Mouse (Mus musculus): ENCODE data around the gene Rdh1. TPM values are rescaled to one million over a fixed set of nuclear protein-coding genes. Genes with fewer than 3 reads are reported as not detected.
"Not testable (repeated sequence)": the region's sequence is repeated elsewhere in the genome, so short reads cannot be mapped to it uniquely, and the experiment has no call there.

Gene Rdh1
- polyA plus RNA-seq, 1 experiment from 2014 or later = not detected

DNA sequence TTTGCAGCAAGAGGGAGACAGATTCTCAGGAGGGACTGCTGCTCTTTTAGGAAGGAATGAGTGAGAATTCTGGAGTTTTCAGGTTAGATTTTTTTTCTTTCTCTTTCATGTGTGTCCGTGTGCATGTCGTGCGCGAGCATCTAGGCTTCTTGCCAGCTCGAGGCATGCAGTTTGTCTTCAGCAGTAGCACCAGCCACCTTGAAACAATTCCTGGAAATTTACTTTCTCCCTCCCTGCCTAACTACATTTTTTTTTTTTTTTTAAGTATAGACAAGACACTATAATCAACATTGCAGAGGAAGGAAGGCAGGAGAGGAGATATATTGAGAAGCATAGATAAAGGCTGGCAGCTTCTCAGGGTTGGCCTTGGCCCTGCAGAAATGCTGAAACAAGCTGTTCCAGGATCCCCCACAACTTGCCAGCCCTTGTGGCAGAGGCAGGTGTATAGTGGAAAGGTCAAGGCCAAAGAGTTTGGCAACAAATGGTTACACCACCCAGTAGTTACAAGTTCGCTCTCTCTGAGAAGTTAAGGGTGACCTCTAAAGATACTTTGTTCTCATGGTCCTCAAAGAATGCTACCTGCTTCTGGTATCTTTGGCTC lies 4.9 kb upstream of the Rdh1 start:
- WGBS = 67% methylated on average over 6 of the region's 6 CpGs
- ATAC-seq = no peak

DNA sequence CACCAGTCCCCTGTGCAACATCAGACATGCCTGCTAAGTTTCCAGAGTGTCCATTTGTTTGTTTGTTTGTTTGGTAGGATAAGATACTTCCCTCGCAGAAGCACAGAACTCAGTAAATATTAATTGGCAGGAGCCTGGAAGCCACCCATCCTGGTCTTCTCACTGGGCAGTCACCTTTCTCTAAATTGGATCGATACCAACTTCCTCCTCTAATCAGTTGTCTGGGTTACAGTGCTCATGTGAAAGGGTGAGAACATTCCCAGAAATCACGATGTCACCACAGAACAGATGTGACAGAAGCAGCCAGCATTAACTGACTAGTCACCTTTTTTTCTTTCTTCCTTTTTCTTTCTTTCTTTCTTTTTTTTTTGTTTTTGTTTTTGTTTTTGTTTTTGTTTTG lies 4.3 kb upstream of the Rdh1 start:
- WGBS = 65% methylated on average over 3 of the region's 3 CpGs
- Histone ChIP-seq H3K27ac (no peak overlapping the region), H3K9me3 (no peaks in the 10 kb centered on the region), H3K9ac (no peak overlapping the region), H3K4me3 (replicated peaks) (no peak overlapping the region), H3K27me3 (replicated peaks) (no peaks in the 10 kb centered on the region), H3K36me3 (no peaks in the 10 kb centered on the region), H3K4me1 (replicated peaks) (peaks cover 7% of the 10 kb centered on the region; the same call in 1 of the 2 replicates), H3K4me2 (replicated peaks) (no peak overlapping the region)
- ATAC-seq = no peak

More for the DNA sequence above, 4.9 kb upstream of the Rdh1 start:
- Histone ChIP-seq H3K27ac (no peak overlapping the region), H3K4me1 (replicated peaks) (peaks cover 7% of the 10 kb centered on the region; the same call in 1 of the 2 replicates), H3K27me3 (replicated peaks) (no peaks in the 10 kb centered on the region), H3K9me3 (no peaks in the 10 kb centered on the region), H3K9ac (no peak overlapping the region), H3K4me3 (replicated peaks) (no peak overlapping the region), H3K4me2 (replicated peaks) (no peak overlapping the region), H3K36me3 (no peaks in the 10 kb centered on the region)

DNA sequence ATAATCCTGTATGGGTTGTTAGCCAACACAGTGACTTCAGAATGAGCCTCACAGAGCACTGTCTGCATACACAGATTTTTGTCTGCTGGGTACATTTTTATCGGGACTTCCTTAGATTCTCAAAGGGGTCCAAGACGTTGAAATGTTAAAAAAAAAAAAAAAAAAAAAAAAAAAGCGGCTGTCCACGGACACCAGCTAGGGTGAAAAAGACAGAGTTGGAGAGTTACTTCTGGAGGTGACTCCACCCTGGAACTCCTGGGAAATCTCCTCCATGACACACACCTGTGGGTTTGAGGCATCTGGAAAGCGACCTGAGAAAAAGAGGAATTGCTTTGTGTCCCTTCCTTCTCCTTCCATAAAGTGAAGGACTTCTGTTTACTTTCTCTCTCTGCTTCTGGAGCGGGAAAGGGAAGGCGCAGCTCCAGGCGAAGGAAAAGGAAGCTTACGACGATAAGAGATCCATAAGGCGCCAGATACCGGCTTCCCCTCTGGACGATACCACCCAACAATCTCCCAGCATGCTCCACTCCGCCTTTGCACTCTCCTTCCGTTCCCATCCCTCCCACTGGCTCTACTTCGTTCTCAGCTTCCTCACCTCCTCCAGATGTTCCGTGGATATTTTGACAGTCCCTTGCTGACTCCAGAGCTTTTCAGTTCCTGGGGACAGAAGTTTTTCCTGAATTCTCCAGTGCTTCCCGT lies 3.6 kb upstream of the Rdh1 start:
- peak overlapping the region; percentile 34; the same call in 1 of the 2 replicates for H3K9ac ChIP-seq
- H3K27me3 ChIP-seq (replicated peaks) = no peaks in the 10 kb centered on the region
- no peaks in the 10 kb centered on the region for H3K9me3 ChIP-seq
- H3K27ac ChIP-seq = peak overlapping the region; percentile 13; the same call in 1 of the 2 replicates
- no peaks in the 10 kb centered on the region for H3K36me3 ChIP-seq
- H3K4me3 ChIP-seq (replicated peaks) = peak overlapping the region; percentile 7
- WGBS = 20% methylated on average over 18 of the region's 18 CpGs
- peaks cover 7% of the 10 kb centered on the region; the same call in 1 of the 2 replicates for H3K4me1 ChIP-seq (replicated peaks)
- peak overlapping the region; percentile 54 for H3K4me2 ChIP-seq (replicated peaks)
- peak; percentile 60 for ATAC-seq

DNA sequence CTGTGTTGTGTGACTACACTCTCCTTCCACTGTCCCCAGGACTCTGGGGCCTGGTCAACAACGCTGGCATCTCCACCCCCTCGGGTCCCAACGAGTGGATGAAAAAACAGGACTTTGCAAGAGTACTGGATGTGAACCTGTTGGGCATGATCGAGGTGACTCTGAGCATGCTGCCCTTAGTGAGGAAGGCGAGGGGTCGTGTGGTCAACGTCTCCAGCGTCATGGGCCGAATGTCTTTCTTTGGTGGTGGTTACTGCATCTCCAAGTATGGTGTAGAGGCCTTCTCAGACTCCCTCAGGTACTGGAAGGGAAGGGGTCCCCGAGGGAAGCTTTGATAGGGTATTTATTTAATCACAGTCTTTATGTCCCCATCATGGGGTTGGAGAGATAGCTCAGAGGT lies 3.4 kb downstream of the Rdh1 start:
- not testable (repeated sequence) for H3K27ac ChIP-seq; H3K9me3 ChIP-seq; H3K36me3 ChIP-seq; H3K27me3 ChIP-seq (replicated peaks); ATAC-seq; H3K4me2 ChIP-seq (replicated peaks); H3K4me3 ChIP-seq (replicated peaks); H3K4me1 ChIP-seq (replicated peaks); H3K9ac ChIP-seq
- 87% methylated on average over 10 of the region's 10 CpGs for WGBS

DNA sequence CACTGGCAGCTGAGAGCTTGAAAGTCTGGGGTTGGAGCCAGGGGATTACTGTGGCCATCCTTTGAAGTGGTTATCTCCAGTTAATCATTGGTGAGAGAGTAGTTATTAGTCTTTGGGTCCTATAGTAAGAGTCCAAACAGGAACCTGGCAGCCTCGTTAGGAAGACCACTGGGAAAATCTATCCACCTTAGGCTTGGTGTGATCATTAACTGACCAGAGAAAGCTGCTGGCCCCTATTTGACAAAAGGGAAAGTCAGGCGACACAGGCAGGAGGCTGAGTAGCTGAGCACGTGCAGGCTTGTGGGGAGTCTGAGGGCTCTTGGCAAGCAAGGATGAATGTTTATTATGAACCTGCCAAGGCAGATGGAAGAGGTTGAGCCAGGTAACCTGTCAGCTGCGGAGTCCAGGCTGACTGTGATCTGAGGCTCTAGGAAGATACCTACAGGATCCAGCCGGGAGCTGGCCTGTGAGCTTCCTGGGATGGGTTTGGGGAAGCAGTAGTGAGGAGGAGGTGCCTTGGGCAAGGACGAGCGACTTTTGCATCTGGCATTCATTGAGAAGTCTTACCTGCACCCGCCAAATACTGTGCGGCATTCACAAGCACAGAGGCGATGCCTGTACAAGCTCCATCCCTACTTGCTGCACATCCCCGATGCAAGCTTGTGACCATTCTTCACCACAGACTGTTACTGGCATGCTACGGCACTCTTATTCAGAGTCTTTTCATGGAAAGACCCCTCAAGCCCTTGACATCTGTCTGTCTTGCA lies 4.6 kb downstream of the Rdh1 start:
- Histone ChIP-seq H3K4me2 (replicated peaks) (0 out of 2 replicates have a peak overlapping the region, but pooled peaks have one; percentile 3), H3K27ac (no peak overlapping the region)
- WGBS = 45% methylated on average over 12 of the region's 12 CpGs

DNA sequence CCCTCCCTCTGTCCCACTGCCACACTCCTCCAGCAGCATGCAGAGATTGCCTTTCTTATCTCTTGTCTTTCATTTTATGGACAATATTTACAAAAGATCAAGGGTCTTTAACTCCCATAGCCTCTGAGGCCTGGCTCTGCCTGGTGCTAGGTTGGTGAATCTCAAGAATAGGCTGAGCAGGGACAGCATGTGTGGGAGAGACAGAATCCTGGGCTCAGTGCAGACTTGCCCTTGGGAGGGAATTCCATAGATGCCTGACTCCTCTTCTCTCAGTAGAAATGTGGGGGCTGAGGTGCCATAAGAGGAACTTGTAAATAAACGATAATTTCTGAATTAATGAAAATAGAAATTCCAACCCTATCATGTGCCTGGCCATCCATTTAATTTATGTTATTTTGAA lies 7.0 kb downstream of the Rdh1 start:
- WGBS = 79% methylated on average over 1 of the region's 1 CpGs
- Histone ChIP-seq H3K4me2 (replicated peaks) (no peak overlapping the region), H3K4me3 (replicated peaks) (no peak overlapping the region), H3K9me3 (no peaks in the 10 kb centered on the region), H3K27me3 (replicated peaks) (no peaks in the 10 kb centered on the region), H3K9ac (no peak overlapping the region), H3K4me1 (replicated peaks) (0 out of 2 replicates have a peak, but pooled peaks cover 6% of the 10 kb centered on the region), H3K36me3 (no peaks in the 10 kb centered on the region), H3K27ac (no peak overlapping the region)
- ATAC-seq = no peak

More for the DNA sequence above, 4.6 kb downstream of the Rdh1 start:
- Histone ChIP-seq H3K4me1 (replicated peaks) (0 out of 2 replicates have a peak, but pooled peaks cover 6% of the 10 kb centered on the region), H3K9me3 (no peaks in the 10 kb centered on the region), H3K9ac (no peak overlapping the region), H3K27me3 (replicated peaks) (no peaks in the 10 kb centered on the region), H3K4me3 (replicated peaks) (no peak overlapping the region), H3K36me3 (no peaks in the 10 kb centered on the region)
- peak; percentile 76 for ATAC-seq

DNA sequence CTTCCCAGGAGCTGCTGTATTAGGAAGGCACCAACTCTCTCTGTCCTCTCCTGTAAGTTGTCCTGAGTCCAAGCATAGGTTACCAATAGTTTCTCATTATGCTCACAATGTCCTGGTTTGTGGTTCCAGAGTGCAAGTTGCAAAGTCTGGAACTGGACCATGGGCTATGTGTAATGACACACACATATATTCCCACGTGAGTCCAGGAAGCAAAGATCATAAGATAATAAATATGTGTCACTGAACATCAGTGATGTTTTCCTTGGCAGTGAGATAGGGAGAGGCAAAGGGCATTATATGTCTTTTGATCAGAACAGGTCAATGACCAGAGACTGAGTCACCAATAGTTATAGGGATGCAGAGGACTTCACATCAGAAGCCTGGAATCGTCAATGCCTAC lies 16.5 kb downstream of the Rdh1 start, which contains the start of gene Rdh9:
Rdh9 (plus strand) TSS at position 376 of the 400 bp plus-strand sequence.
- H3K9me3 ChIP-seq = no peaks in the 10 kb centered on the region
- no peak within 1 kb of the TSS for H3K27ac ChIP-seq
- no peaks in the 10 kb centered on the region for H3K4me1 ChIP-seq (replicated peaks)
- ATAC-seq = peak; percentile 34; the same call in 1 of the 2 replicates
- H3K4me2 ChIP-seq (replicated peaks) = no peak within 1 kb of the TSS
- no peaks in the 10 kb centered on the region for H3K27me3 ChIP-seq (replicated peaks)
- H3K9ac ChIP-seq = no peak within 1 kb of the TSS
- 59% methylated on average over 2 of the region's 2 CpGs for WGBS
- H3K4me3 ChIP-seq (replicated peaks) = no peak within 1 kb of the TSS
- no peaks in the 10 kb centered on the region for H3K36me3 ChIP-seq

DNA sequence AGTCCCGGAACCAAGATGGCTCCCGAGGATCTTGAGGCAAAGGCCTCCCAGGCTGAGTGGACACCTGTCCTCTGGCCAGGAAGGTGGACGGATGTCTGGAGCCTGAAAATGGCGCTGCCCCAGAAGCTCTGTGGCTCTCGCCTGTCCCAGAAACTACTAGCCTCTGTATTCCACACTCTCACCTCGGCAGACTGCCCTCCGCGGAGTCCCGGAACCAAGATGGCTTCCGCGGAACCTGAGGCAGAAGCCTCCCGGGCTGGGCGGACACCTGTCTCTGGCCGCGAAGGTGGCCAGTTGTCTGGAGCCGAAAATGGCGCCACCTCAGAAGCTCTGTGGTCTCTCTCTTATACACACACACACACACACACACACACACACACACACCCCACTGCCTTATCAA lies 22.8 kb downstream of the Rdh1 start:
- not testable (repeated sequence) for ATAC-seq; H3K9me3 ChIP-seq; H3K27ac ChIP-seq; H3K36me3 ChIP-seq; H3K4me3 ChIP-seq (replicated peaks); H3K4me1 ChIP-seq (replicated peaks); H3K27me3 ChIP-seq (replicated peaks); H3K4me2 ChIP-seq (replicated peaks); H3K9ac ChIP-seq
- 95% methylated on average over 17 of the region's 17 CpGs for WGBS

DNA sequence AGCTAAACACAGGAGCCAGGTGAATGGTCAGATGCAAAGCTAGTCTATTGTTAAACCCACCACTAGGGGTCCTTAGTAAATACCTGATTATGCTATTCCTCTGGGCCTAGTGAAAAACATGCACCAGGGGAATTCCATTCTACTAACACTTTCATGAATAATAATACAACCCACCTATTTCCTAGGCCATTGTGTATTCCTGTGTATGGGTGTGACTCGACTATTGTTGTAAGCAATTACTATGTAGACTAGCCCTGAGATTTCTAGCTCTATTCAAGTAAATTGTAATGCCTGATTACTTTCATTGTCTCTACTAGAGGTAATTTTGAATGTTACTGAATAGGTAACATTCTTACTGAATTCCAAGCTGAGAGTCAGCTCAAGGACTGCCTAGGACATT lies 25.9 kb downstream of the Rdh1 start:
- not testable (repeated sequence) for H3K4me1 ChIP-seq (replicated peaks); H3K4me3 ChIP-seq (replicated peaks); H3K27me3 ChIP-seq (replicated peaks); H3K27ac ChIP-seq; H3K9ac ChIP-seq; ATAC-seq; H3K9me3 ChIP-seq; H3K36me3 ChIP-seq; H3K4me2 ChIP-seq (replicated peaks)
- WGBS = 85% methylated on average over 1 of the region's 1 CpGs

DNA sequence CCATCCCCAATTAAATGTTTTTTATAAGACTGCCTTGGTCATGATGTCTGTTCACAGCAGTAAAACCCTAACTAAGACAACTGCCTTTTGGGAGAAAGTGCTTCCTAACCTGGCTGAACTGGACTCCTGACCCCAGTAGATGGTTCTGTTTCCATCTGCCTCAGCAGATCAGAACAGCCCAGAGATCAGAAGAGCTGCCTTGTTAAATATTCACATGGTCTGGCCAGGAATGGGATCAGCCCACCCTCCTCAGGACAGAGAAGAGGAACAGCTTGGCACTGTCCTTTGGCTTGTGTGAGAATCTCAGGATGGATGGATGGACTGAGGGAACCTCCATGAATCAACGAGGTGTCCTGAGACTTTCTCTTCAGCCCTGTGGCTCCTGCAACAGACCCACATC lies 39.8 kb downstream of the Rdh1 start:
- no peak overlapping the region for H3K9ac ChIP-seq
- H3K36me3 ChIP-seq = no peaks in the 10 kb centered on the region
- H3K4me3 ChIP-seq (replicated peaks) = no peak overlapping the region
- H3K9me3 ChIP-seq = no peaks in the 10 kb centered on the region
- H3K27ac ChIP-seq = no peak overlapping the region
- 70% methylated on average over 1 of the region's 1 CpGs for WGBS
- H3K27me3 ChIP-seq (replicated peaks) = no peaks in the 10 kb centered on the region
- ATAC-seq = no peak
- H3K4me1 ChIP-seq (replicated peaks) = no peaks in the 10 kb centered on the region
- no peak overlapping the region for H3K4me2 ChIP-seq (replicated peaks)

DNA sequence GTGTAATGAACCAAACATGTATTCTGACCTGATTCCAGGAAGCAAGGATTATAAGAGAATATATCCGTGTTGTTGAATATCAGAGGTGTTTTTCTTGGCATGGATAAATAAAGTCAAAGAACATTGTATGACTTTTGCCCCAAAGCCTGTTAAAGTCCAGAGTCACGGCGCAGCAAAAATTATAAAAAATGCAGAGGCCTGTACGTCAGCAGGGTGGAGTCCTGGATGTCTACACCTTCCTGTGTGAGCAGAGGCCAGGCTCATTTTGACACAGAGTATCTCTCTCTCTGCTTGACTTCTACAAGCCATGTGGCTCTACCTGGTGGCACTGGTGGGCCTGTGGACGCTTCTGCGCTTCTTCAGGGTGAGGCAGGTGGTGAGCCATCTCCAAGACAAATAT lies 41.4 kb downstream of the Rdh1 start, which contains the start of gene Rdh16:
Rdh16 (plus strand) TSS at position 262 of the 400 bp plus-strand sequence.
- Histone ChIP-seq H3K9ac (no peak within 1 kb of the TSS), H3K27ac (no peak within 1 kb of the TSS), H3K36me3 (no peaks in the 10 kb centered on the region), H3K27me3 (replicated peaks) (no peaks in the 10 kb centered on the region), H3K4me2 (replicated peaks) (no peak within 1 kb of the TSS), H3K4me3 (replicated peaks) (no peak within 1 kb of the TSS), H3K4me1 (replicated peaks) (no peaks in the 10 kb centered on the region), H3K9me3 (no peaks in the 10 kb centered on the region)
- ATAC-seq = no peak
- 84% methylated on average over 6 of the region's 6 CpGs for WGBS

DNA sequence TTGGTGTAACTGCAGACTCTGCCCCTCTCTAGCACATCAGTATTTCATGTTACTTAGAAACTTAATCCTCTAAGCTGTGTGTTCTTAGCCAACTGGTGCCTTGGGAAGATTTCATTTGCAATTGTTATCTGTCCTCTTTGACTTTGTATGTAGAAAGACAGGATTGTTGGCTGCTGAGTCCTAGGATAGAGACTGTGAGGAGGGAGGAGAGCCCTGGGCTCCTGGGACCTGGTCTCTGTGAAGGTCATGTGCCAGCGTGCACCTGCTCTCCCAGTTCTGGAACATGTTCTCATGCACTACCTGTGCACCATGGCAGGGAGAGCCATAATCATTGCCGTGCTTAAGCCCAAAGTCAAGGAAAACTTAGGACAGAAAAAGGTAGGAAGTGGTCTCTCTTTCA lies 42.1 kb downstream of the Rdh1 start:
- no peak overlapping the region for H3K4me3 ChIP-seq (replicated peaks)
- no peak overlapping the region for H3K9ac ChIP-seq
- no peak overlapping the region for H3K4me2 ChIP-seq (replicated peaks)
- no peaks in the 10 kb centered on the region for H3K4me1 ChIP-seq (replicated peaks)
- WGBS = 83% methylated on average over 2 of the region's 2 CpGs
- no peaks in the 10 kb centered on the region for H3K9me3 ChIP-seq
- H3K27ac ChIP-seq = no peak overlapping the region
- H3K36me3 ChIP-seq = no peaks in the 10 kb centered on the region
- no peaks in the 10 kb centered on the region for H3K27me3 ChIP-seq (replicated peaks)
- ATAC-seq = no peak
